Mouse (Mus musculus) erythroblast, embryonic 14.5 days (primary cell): ENCODE data around the gene Lrsam1.

ENCODE experiments used
- GATA1 ChIP-seq: IDR thresholded peaks from 2 replicates; pipeline ENCODE4 v1.6.1; 2012; ENCODE audit warnings: low read length, inconsistent platforms, mixed read lengths
- TAL1 ChIP-seq: IDR thresholded peaks from 3 replicates; pipeline ENCODE4 v1.6.1; 2012; ENCODE audit warnings: low read length, inconsistent platforms, mixed read lengths

DNA sequence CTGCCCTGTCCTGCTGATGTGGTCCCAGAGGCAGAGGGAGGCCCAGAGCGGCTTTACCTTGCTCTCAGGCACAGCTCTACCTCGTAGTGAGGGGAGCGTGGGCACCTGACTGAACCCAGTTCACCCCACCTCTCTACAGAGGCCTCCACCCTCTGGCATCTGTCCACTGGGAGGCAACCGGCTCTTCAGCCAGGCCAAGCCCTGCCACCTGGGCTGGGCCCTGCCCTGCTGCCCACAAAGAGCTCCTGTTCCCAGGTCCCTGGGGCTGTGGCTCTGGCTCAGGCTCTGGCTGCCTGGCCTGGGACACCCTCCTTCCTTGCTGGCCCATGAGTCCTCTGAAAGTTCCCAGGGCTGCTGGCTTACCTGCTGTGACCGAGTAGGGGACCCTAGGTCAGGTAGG lies 47.1 kb downstream of the Lrsam1 start:
- no peak for TF ChIP-seq GATA1
- TF ChIP-seq TAL1: no peak
